Mouse (Mus musculus) c-Kit-positive CD71-positive TER-119-negative erythroid progenitor cells, embryonic 14.5 days (primary cell): ENCODE data around the gene Vmn1r74.
"Not testable (repeated sequence)": the region's sequence is repeated elsewhere in the genome, so short reads cannot be mapped to it uniquely, and the experiment has no call there.

Source experiments
- DNase-seq: peaks from one replicate; pipeline ENCODE4 v3.0.0-alpha.2; 2013; ENCODE audit warnings: low read depth

Gene Vmn1r74

DNA sequence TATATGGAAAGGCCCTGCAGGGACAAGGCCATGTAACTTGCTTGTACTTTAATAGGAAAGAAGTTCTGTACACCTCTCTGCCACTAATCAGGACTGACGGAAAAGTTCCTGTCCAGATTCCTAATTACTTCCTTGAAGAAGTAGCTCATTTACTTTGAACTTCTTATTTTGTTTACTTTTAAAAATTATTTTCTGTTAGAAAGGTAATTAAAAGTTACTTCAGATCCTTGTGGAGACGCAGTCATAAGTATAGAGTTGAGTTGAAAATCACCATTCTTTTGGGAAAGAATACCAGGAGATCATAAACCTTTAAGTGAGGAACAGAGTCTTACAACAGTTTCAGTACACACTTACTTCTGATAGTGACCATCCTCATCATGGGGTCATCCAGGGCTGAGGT lies at the start of gene Vmn1r74:
Vmn1r74 (plus strand) TSS at position 301 of the 400 bp plus-strand sequence.
- DNase-seq, result no peak

DNA sequence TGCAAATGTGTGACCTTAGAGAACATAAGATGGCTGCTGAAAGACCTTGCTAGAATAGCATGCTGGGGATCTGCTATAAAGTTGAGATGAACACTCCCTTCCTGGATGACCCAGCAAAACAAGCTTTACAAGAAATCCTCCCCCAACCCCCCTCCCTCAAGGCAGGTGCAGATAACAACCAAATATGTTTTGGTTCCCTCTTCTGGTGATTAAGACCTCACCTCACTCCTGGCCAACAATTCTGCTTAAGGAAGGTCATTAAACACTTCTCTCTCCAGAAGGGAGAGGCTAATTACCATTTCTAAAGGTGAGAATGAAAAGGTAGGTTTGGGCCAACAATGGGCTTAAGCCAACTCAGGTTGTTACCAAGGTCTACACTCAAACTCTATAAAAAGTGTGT lies 20.0 kb upstream of the Vmn1r74 start:
- no peak for DNase-seq

DNA sequence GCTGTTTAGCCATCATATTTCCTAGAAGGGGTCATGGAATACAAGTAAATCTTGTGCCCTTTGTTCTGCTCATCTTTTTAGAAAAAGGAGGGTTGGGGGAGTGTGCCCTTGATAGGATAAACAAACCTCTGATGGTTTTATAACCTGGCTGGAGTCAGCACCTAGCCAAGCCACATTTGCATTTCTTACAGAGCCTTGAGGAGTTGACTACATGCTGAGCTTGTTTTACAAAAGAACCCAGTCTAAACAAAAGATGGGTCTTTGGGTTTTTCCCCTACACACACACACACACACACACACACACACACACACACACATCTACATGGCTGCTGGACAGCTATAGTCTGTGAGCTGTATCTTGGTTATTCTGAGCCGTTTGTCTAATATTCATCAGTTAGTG lies 11.6 kb upstream of the Vmn1r74 start:
- DNase-seq, result no peak

DNA sequence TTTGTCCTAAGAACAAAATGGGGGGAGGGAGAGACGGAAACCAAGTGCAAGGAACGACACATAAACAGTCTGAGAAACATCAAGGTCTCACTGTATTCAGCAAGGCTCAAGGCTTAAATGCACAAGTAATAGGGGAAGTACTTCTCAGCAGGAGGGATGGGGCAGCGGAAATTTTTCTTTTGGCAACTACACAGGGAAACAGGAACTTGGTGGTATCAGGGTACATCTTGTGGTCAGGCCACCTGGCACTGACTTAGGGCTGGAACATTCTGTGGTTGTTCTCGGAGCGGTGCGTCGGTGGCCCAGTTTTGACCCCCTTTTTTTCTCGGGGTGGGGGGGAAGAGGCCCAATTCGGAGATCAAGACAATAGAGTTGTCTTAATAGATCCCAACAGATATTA lies 10.5 kb upstream of the Vmn1r74 start:
- DNase-seq, result not testable (repeated sequence)

DNA sequence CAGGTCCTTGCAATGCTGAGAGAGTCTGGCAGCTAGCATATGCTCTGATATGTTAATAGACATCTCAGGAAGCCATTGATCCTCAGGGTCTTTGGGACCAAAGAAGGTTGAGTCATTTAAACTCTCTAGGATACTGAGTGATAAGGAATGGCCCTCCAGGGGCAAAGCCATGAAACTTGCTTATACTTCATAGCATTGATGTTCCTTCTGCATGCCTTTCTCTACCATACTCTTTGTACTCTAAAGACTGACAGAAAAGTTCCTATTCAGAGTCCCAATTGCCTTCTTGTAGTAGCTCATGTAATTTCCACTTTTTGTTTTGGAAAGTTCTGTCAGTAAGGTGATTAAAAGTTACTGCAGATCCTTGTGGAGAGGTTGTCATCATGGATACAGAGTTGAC lies 40.5 kb downstream of the Vmn1r74 start, which contains the start of gene Vmn1r75:
Vmn1r75 (plus strand) TSS at position 301 of the 400 bp plus-strand sequence.
- DNase-seq, result no peak
